Mouse (Mus musculus): ENCODE results near the gene Psat1. TPM values are rescaled to one million over a fixed set of nuclear protein-coding genes. Genes with fewer than 3 reads are reported as not detected.

Gene Psat1
- polyA plus RNA-seq, 1 experiment from 2014 or later, result 88.6 TPM

DNA sequence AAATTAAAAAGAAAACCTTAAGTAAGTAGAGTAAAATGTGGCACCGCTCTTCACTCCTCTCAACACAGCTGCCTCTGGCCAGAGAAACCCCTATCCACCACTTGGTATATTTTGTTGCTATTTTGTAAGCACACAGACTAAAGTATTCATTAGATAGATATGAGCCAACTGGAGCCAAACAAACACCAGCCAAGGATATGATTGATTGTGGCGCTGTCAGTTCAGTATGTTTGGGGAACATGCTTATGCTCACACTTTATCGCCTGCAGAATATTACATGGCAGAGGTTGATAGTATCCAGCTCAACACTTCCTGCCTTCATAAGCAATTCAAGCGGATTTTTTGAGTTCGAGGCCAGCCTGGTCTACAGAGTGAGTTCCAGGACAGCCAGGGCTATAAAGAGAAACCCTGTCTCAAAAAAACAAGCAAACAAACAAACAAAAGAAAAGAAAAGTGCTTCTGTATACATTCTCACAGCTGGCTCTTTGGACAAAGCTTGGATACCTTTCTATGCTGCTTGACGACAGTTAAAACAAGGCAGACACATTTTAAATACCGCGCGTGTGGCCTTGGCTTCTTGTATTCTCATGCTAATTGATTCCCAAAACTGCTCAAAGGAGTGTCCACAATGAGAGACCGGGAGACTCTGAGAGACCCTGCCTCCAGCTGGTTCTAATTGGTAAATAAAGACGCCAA lies 4.6 kb downstream of the Psat1 start:
- no peak for ATAC-seq (ENCODE audit: insufficient number of reproducible peaks, low FRiP score, low TSS enrichment, low read depth)

GRCm38 (mm10) chr19:15941399-15941798 lies 5.7 kb downstream of the Psat1 start:
- WGBS, result 87% methylated on average over 8 of the region's 8 CpGs
- no peaks in the 10 kb centered on the region for H3K36me3 ChIP-seq (ENCODE audit: control insufficient read depth, insufficient read depth, low read length)
- no peak overlapping the region for H3K4me2 ChIP-seq (ENCODE audit: low read depth, severe bottlenecking)
- ATAC-seq (ENCODE audit: insufficient number of reproducible peaks, low FRiP score, low TSS enrichment, low read depth), result no peak
- no peaks in the 10 kb centered on the region for H3K27me3 ChIP-seq (ENCODE audit: control insufficient read depth, insufficient read depth, low read length)
- H3K9ac ChIP-seq (ENCODE audit: low read length), result no peak overlapping the region
- no peak overlapping the region for H3K27ac ChIP-seq (replicated peaks; ENCODE audit: low read depth, low read length)
- no peak overlapping the region for H3K4me3 ChIP-seq (ENCODE audit: low read depth, low read length)
- DNase-seq (ENCODE audit: low spot score), result no peak
- no peaks in the 10 kb centered on the region for H3K4me1 ChIP-seq (ENCODE audit: control insufficient read depth, insufficient read depth, low read length)
- no peaks in the 10 kb centered on the region for H3K9me3 ChIP-seq (ENCODE audit: control insufficient read depth, low read length)

More for the DNA sequence above, 4.6 kb downstream of the Psat1 start:
- Histone ChIP-seq H3K4me1 (ENCODE audit: control insufficient read depth, insufficient read depth, low read length) (no peaks in the 10 kb centered on the region), H3K9ac (ENCODE audit: low read length) (no peak overlapping the region), H3K4me2 (ENCODE audit: low read depth, severe bottlenecking) (no peak overlapping the region), H3K27me3 (ENCODE audit: control insufficient read depth, insufficient read depth, low read length) (no peaks in the 10 kb centered on the region), H3K9me3 (ENCODE audit: control insufficient read depth, low read length) (no peaks in the 10 kb centered on the region), H3K4me3 (ENCODE audit: low read depth, low read length) (no peak overlapping the region), H3K36me3 (ENCODE audit: control insufficient read depth, insufficient read depth, low read length) (no peaks in the 10 kb centered on the region), H3K27ac (replicated peaks; ENCODE audit: low read depth, low read length) (no peak overlapping the region)
- DNase-seq (ENCODE audit: low spot score), result no peak
- WGBS, result 61% methylated on average over 11 of the region's 11 CpGs

DNA sequence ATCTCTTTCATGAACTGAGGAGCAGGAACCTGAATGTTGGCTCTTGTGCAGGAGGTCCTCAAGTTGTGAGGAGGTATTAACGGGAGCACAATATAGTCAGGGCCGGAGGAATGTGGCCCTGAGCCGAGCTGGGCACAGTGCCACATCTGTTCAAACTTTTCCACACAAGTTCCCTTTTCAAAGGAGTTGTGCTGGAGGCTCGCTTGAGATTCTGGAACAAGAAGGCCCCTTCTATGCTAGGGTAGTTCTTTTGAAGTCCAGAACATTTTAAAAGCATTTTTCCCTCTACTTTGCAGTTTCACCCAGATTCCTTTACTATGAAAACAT lies 21.5 kb downstream of the Psat1 start:
- peak; percentile 36 for DNase-seq (ENCODE audit: low spot score)
- Histone ChIP-seq H3K36me3 (ENCODE audit: control insufficient read depth, insufficient read depth, low read length) (no peaks in the 10 kb centered on the region), H3K4me1 (ENCODE audit: control insufficient read depth, insufficient read depth, low read length) (peaks cover 6% of the 10 kb centered on the region), H3K4me2 (ENCODE audit: low read depth, severe bottlenecking) (peak overlapping the region; percentile 95), H3K9me3 (ENCODE audit: control insufficient read depth, low read length) (no peaks in the 10 kb centered on the region), H3K9ac (ENCODE audit: low read length) (no peak overlapping the region), H3K4me3 (ENCODE audit: low read depth, low read length) (no peak overlapping the region), H3K27ac (replicated peaks; ENCODE audit: low read depth, low read length) (no peak overlapping the region), H3K27me3 (ENCODE audit: control insufficient read depth, insufficient read depth, low read length) (no peaks in the 10 kb centered on the region)
- no peak for ATAC-seq (ENCODE audit: insufficient number of reproducible peaks, low FRiP score, low TSS enrichment, low read depth)
- WGBS, result 35% methylated on average over 4 of the region's 4 CpGs

- H3K9me3 ChIP-seq (ENCODE audit: control insufficient read depth, low read length), result no peaks in the 10 kb centered on the region
- H3K4me3 ChIP-seq (ENCODE audit: low read depth, low read length), result peak overlapping the region; percentile 68
- no peak overlapping the region for H3K27ac ChIP-seq (replicated peaks; ENCODE audit: low read depth, low read length)
- WGBS, result 4% methylated on average over 43 of the region's 43 CpGs
- ATAC-seq (ENCODE audit: insufficient number of reproducible peaks, low FRiP score, low TSS enrichment, low read depth) (peak; percentile 99), DNase-seq (ENCODE audit: low spot score) (peak; percentile 90)
- peaks cover 6% of the 10 kb centered on the region for H3K4me1 ChIP-seq (ENCODE audit: control insufficient read depth, insufficient read depth, low read length)
- H3K4me2 ChIP-seq (ENCODE audit: low read depth, severe bottlenecking), result peak overlapping the region; percentile 95
- H3K9ac ChIP-seq (ENCODE audit: low read length), result peak overlapping the region; percentile 62
- H3K27me3 ChIP-seq (ENCODE audit: control insufficient read depth, insufficient read depth, low read length), result no peaks in the 10 kb centered on the region
- H3K36me3 ChIP-seq (ENCODE audit: control insufficient read depth, insufficient read depth, low read length), result no peaks in the 10 kb centered on the region
Measured at GRCm38 (mm10) chr19:15924866-15925718, 22.0 kb downstream of the Psat1 start.

DNA sequence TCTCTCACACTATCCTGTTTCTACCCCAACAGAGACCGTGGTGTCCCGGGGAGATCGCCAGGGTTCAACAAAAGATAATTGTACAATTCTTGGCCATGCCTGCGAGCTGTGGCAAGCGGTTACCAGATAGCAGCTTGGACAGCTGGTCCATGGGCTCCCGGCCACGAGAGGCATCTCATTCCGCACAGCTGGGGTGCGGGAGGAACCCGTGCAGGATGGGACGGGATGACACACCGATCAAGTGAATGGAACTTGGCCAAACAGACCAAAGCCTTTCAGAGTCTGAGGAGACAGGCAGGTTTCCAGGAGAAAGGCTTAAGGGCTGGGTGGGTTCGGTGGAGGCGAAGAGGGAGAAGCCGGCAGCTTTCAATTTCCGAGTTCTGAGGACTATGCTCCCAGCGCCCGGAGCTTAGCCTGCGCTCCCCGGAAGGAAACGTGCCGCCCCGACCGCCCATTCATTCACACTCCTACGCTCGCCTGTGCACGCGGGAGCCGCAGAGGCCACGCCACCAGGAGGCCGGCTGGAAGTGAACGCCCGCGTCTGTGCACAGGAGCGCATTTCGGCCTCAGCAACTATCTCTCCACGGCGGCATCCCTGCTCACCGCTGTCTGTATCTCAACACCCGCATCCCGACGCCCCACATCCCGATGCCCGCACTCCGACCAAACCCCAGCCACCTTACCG lies 22.8 kb downstream of the Psat1 start:
- Histone ChIP-seq H3K4me3 (ENCODE audit: low read depth, low read length) (peak overlapping the region; percentile 68), H3K4me1 (ENCODE audit: control insufficient read depth, insufficient read depth, low read length) (peaks cover 6% of the 10 kb centered on the region), H3K27me3 (ENCODE audit: control insufficient read depth, insufficient read depth, low read length) (no peaks in the 10 kb centered on the region), H3K9ac (ENCODE audit: low read length) (peak overlapping the region; percentile 62), H3K4me2 (ENCODE audit: low read depth, severe bottlenecking) (peak overlapping the region; percentile 95), H3K36me3 (ENCODE audit: control insufficient read depth, insufficient read depth, low read length) (no peaks in the 10 kb centered on the region), H3K27ac (replicated peaks; ENCODE audit: low read depth, low read length) (no peak overlapping the region), H3K9me3 (ENCODE audit: control insufficient read depth, low read length) (no peaks in the 10 kb centered on the region)
- peak; percentile 48 for DNase-seq (ENCODE audit: low spot score)
- peak; percentile 62 for ATAC-seq (ENCODE audit: insufficient number of reproducible peaks, low FRiP score, low TSS enrichment, low read depth)
- WGBS, result under 1% methylated on average over 46 of the region's 46 CpGs

- Histone ChIP-seq H3K27me3 (ENCODE audit: control insufficient read depth, insufficient read depth, low read length) (no peaks in the 10 kb centered on the region), H3K9ac (ENCODE audit: low read length) (no peak overlapping the region), H3K4me1 (ENCODE audit: control insufficient read depth, insufficient read depth, low read length) (peaks cover 6% of the 10 kb centered on the region), H3K9me3 (ENCODE audit: control insufficient read depth, low read length) (no peaks in the 10 kb centered on the region), H3K4me3 (ENCODE audit: low read depth, low read length) (peak overlapping the region; percentile 68), H3K27ac (replicated peaks; ENCODE audit: low read depth, low read length) (no peak overlapping the region), H3K36me3 (ENCODE audit: control insufficient read depth, insufficient read depth, low read length) (peaks cover 4% of the 10 kb centered on the region; the same call in 1 of the 2 replicates), H3K4me2 (ENCODE audit: low read depth, severe bottlenecking) (peak overlapping the region; percentile 95)
- 44% methylated on average over 9 of the region's 9 CpGs for WGBS
- DNase-seq (ENCODE audit: low spot score) (peak; percentile 26), ATAC-seq (ENCODE audit: insufficient number of reproducible peaks, low FRiP score, low TSS enrichment, low read depth) (no peak)
Measured at GRCm38 (mm10) chr19:15923426-15923825, 23.7 kb downstream of the Psat1 start.

- Histone ChIP-seq H3K4me2 (ENCODE audit: low read depth, severe bottlenecking) (no peak overlapping the region), H3K36me3 (ENCODE audit: control insufficient read depth, insufficient read depth, low read length) (peaks cover 6% of the 10 kb centered on the region; the same call in 1 of the 2 replicates)
Measured at GRCm38 (mm10) chr19:15919336-15919735, 27.8 kb downstream of the Psat1 start.

GRCm38 (mm10) chr19:15918111-15918510 lies 29.0 kb downstream of the Psat1 start:
- H3K36me3 ChIP-seq (ENCODE audit: control insufficient read depth, insufficient read depth, low read length), result peaks cover 8% of the 10 kb centered on the region; the same call in 1 of the 2 replicates
- ATAC-seq (ENCODE audit: insufficient number of reproducible peaks, low FRiP score, low TSS enrichment, low read depth), result no peak
- 95% methylated on average over 7 of the region's 7 CpGs for WGBS

More at GRCm38 (mm10) chr19:15919336-15919735, 27.8 kb downstream of the Psat1 start:
- Histone ChIP-seq H3K4me1 (ENCODE audit: control insufficient read depth, insufficient read depth, low read length) (peaks cover 6% of the 10 kb centered on the region), H3K9ac (ENCODE audit: low read length) (no peak overlapping the region), H3K4me3 (ENCODE audit: low read depth, low read length) (no peak overlapping the region), H3K9me3 (ENCODE audit: control insufficient read depth, low read length) (no peaks in the 10 kb centered on the region), H3K27ac (replicated peaks; ENCODE audit: low read depth, low read length) (no peak overlapping the region), H3K27me3 (ENCODE audit: control insufficient read depth, insufficient read depth, low read length) (no peaks in the 10 kb centered on the region)
- 92% methylated on average over 7 of the region's 7 CpGs for WGBS
- ATAC-seq (ENCODE audit: insufficient number of reproducible peaks, low FRiP score, low TSS enrichment, low read depth), result no peak
- DNase-seq (ENCODE audit: low spot score), result no peak

More at GRCm38 (mm10) chr19:15918111-15918510, 29.0 kb downstream of the Psat1 start:
- Histone ChIP-seq H3K27ac (replicated peaks; ENCODE audit: low read depth, low read length) (no peak overlapping the region), H3K4me1 (ENCODE audit: control insufficient read depth, insufficient read depth, low read length) (no peaks in the 10 kb centered on the region; the same call in 1 of the 2 replicates), H3K4me3 (ENCODE audit: low read depth, low read length) (no peak overlapping the region), H3K27me3 (ENCODE audit: control insufficient read depth, insufficient read depth, low read length) (no peaks in the 10 kb centered on the region), H3K9ac (ENCODE audit: low read length) (no peak overlapping the region), H3K9me3 (ENCODE audit: control insufficient read depth, low read length) (no peaks in the 10 kb centered on the region), H3K4me2 (ENCODE audit: low read depth, severe bottlenecking) (no peak overlapping the region)
- DNase-seq (ENCODE audit: low spot score), result no peak

Data from limb, embryonic 11.5 days (tissue).